Mouse (Mus musculus) liver, adult 2 months (tissue): ENCODE results near the gene Extl1. TPM values are rescaled to one million over a fixed set of nuclear protein-coding genes. Genes with fewer than 3 reads are reported as not detected.

Experiments used
- DNase-seq: peaks from one replicate; pipeline ENCODE4 v3.0.0-alpha.2; 2011; ENCODE audit warnings: low read depth, low spot score; ENCODE audit errors: extremely low read depth
- H3K27ac ChIP-seq: fragments of 200-500 bp; replicated peaks from 2 replicates; pipeline ENCODE4 v1.5.1; 2012; ENCODE audit warnings: low read depth, mild to moderate bottlenecking, control low read depth, inconsistent platforms, low read length; ENCODE audit not compliant: insufficient read depth
- H3K27me3 ChIP-seq: fragments of 200-500 bp; 2 replicates; pipeline ENCODE4 v1.6.1; 2012; ENCODE audit warnings: mild to moderate bottlenecking, moderate library complexity, low read length, inconsistent platforms; ENCODE audit not compliant: control insufficient read depth, insufficient read depth
- H3K36me3 ChIP-seq: fragments of 200-500 bp; 2 replicates; pipeline ENCODE4 v1.6.1; 2012; ENCODE audit warnings: low read length, inconsistent platforms; ENCODE audit not compliant: control insufficient read depth, insufficient read depth
- H3K4me1 ChIP-seq: fragments of 200-500 bp; 2 replicates; pipeline ENCODE4 v1.6.1; 2011; ENCODE audit warnings: low read length; ENCODE audit not compliant: control insufficient read depth, insufficient read depth
- H3K4me3 ChIP-seq: fragments of 200-500 bp; 2 replicates; pipeline ENCODE4 v1.5.1; 2011; ENCODE audit warnings: low read depth, mild to moderate bottlenecking, control low read depth, low read length, moderate library complexity; ENCODE audit not compliant: insufficient read depth
- H3K79me2 ChIP-seq: fragments of 200-500 bp; 2 replicates; pipeline ENCODE4 v1.6.1; 2012; ENCODE audit warnings: inconsistent platforms, mild to moderate bottlenecking, low read length, moderate library complexity; ENCODE audit not compliant: control insufficient read depth, insufficient read depth
- H3K9ac ChIP-seq: fragments of 200-500 bp; 2 replicates; pipeline ENCODE4 v1.6.1; 2012; ENCODE audit warnings: low read depth, mild to moderate bottlenecking, control low read depth, inconsistent platforms, low read length
- CTCF ChIP-seq: fragments of 200-500 bp; IDR thresholded peaks from 2 replicates; pipeline ENCODE4 v1.5.1; 2011; ENCODE audit warnings: low read depth, low read length, control low read depth
- POLR2A ChIP-seq: fragments of 200-500 bp; IDR thresholded peaks from 2 replicates; pipeline ENCODE4 v1.6.1; 2011; ENCODE audit warnings: low read length, control low read depth; ENCODE audit not compliant: insufficient read depth; ENCODE audit errors: extremely low read depth
- WGBS: fragments of 180-500 bp; shearing (Covaris S2); methylation state at CpG from one replicate; pipeline ENCODE4 v1.1.7; 2018; 5-methylcytosine and 5-hydroxymethylcytosine counted together
- polyA plus RNA-seq: library from polyadenylated mRNA; depleted of rRNA; stranded (reverse); fragments of >200 nt; gene quantifications from 2 replicates; pipeline ENCODE4 v1.2.3, GENCODE M21; 2012
- total RNA-seq: library from RNA; depleted of rRNA; stranded (reverse); fragments of >200 nt; gene quantifications from 2 replicates; pipeline ENCODE4 v1.2.3, GENCODE M21; 2014

Extl1 gene
- total and polyA plus RNA-seq, 2 experiments, result 1.6 to 6.6 TPM

GRCm38 (mm10) chr4:134395977-134396825 lies 12.6 kb upstream of the Extl1 start, which contains the start of gene Pafah2:
TSS of gene Pafah2 (plus strand) at chr4:134396320.
- under 1% methylated on average over 31 of the region's 31 CpGs for WGBS
- H3K27me3 ChIP-seq, result no peaks in the 10 kb centered on the region
- peak within 1 kb of the TSS; percentile 95 for H3K27ac ChIP-seq
- TF ChIP-seq POLR2A, result no peak
- peak; percentile 99 for TF ChIP-seq CTCF
- H3K79me2 ChIP-seq, result 0 out of 2 replicates have a peak, but pooled peaks cover 3% of the 10 kb centered on the region
- peak within 1 kb of the TSS; percentile 79 for H3K9ac ChIP-seq
- H3K4me3 ChIP-seq, result peak within 1 kb of the TSS; percentile 49
- H3K4me1 ChIP-seq, result peaks cover 8% of the 10 kb centered on the region
- no peaks in the 10 kb centered on the region for H3K36me3 ChIP-seq
- peak; percentile 100 for DNase-seq

GRCm38 (mm10) chr4:134395142-134395541 lies 11.5 kb upstream of the Extl1 start:
- Histone ChIP-seq H3K27ac (no peak overlapping the region), H3K27me3 (no peaks in the 10 kb centered on the region), H3K36me3 (no peaks in the 10 kb centered on the region), H3K9ac (no peak overlapping the region), H3K79me2 (0 out of 2 replicates have a peak, but pooled peaks cover 3% of the 10 kb centered on the region), H3K4me3 (no peak overlapping the region), H3K4me1 (peaks cover 5% of the 10 kb centered on the region; the same call in 1 of the 2 replicates)
- 88% methylated on average over 7 of the region's 7 CpGs for WGBS
- TF ChIP-seq POLR2A (no peak), CTCF (no peak)
- no peak for DNase-seq

DNA sequence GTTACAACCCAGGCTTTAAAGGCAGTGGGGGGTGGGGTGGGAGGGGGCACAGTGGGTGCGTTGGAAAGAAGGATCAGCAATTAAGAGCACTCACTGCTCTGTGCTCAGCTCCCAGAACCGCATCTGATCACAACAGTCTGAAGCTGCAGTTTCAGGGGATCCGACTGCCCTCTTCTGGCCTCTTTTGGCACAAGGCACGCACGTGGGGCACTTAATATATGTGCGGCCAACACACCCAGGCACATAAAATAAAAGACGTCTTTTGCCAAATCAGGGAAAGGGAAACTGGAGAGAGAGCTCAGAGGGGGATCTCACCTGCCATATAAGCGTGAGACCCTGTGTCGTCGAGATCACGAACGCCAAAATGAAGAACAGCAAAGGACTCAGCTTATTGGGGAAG lies 9.4 kb upstream of the Extl1 start:
- H3K27me3 ChIP-seq, result no peaks in the 10 kb centered on the region
- WGBS, result 41% methylated on average over 12 of the region's 12 CpGs
- TF ChIP-seq POLR2A, result no peak
- peak; percentile 14; the same call in 1 of the 2 replicates for TF ChIP-seq CTCF
- H3K4me1 ChIP-seq, result peaks cover 4% of the 10 kb centered on the region; the same call in 1 of the 2 replicates
- H3K4me3 ChIP-seq, result no peak overlapping the region
- 0 out of 2 replicates have a peak, but pooled peaks cover 1% of the 10 kb centered on the region for H3K79me2 ChIP-seq
- H3K9ac ChIP-seq, result no peak overlapping the region
- H3K36me3 ChIP-seq, result no peaks in the 10 kb centered on the region
- no peak for DNase-seq
- no peak overlapping the region for H3K27ac ChIP-seq

- 34% methylated on average over 8 of the region's 8 CpGs for WGBS
- no peak for DNase-seq
These were observed 8.9 kb upstream of the Extl1 start for GRCm38 (mm10) chr4:134392595-134392994.

DNA sequence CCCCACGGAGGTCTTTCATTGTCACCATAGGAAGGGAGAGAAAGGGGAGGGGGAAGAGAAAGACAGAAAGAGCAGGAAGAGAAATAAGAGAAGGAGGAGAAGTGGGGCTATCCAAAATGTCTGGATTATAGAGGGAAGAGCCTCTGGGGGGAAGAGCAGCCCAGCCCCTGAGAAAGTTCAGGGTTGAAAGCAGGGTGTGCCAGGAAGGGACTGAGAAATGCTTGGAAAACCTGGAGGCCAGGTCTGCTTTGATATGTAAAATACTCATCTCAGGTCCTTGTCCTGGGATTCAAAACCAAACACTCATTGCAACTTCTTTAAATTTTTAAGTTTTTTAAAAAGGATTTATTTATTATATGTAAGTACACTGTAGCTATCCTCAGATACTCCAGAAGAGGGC lies 8.0 kb upstream of the Extl1 start:
- Histone ChIP-seq H3K9ac (no peak overlapping the region), H3K27ac (no peak overlapping the region), H3K4me1 (no peaks in the 10 kb centered on the region), H3K36me3 (no peaks in the 10 kb centered on the region), H3K27me3 (no peaks in the 10 kb centered on the region), H3K79me2 (no peaks in the 10 kb centered on the region), H3K4me3 (no peak overlapping the region)
- TF ChIP-seq POLR2A (no peak), CTCF (no peak)
- no peak for DNase-seq
- 81% methylated on average over 1 of the region's 1 CpGs for WGBS

More at GRCm38 (mm10) chr4:134392595-134392994, 8.9 kb upstream of the Extl1 start:
- H3K27me3 ChIP-seq, result no peaks in the 10 kb centered on the region
- H3K79me2 ChIP-seq, result no peaks in the 10 kb centered on the region
- TF ChIP-seq CTCF (no peak), POLR2A (no peak)
- H3K27ac ChIP-seq, result no peak overlapping the region
- no peaks in the 10 kb centered on the region for H3K36me3 ChIP-seq
- no peaks in the 10 kb centered on the region for H3K4me1 ChIP-seq
- H3K4me3 ChIP-seq, result no peak overlapping the region
- H3K9ac ChIP-seq, result no peak overlapping the region

- Histone ChIP-seq H3K36me3 (no peaks in the 10 kb centered on the region), H3K4me3 (no peak overlapping the region), H3K79me2 (no peaks in the 10 kb centered on the region), H3K27ac (no peak overlapping the region), H3K9ac (no peak overlapping the region), H3K4me1 (no peaks in the 10 kb centered on the region), H3K27me3 (no peaks in the 10 kb centered on the region)
- WGBS, result 18% methylated on average over 5 of the region's 5 CpGs
- TF ChIP-seq CTCF, result peak; percentile 88
- TF ChIP-seq POLR2A, result no peak
- DNase-seq, result peak; percentile 55
These were observed 4.7 kb upstream of the Extl1 start for GRCm38 (mm10) chr4:134388397-134388796.
